Mouse (Mus musculus) CH12.LX (cell line): ENCODE results near the gene Ccdc40. TPM values are rescaled to one million over a fixed set of nuclear protein-coding genes. Genes with fewer than 3 reads are reported as not detected.

Experiments
- DNase-seq: peaks from one replicate; pipeline ENCODE4 v3.0.0-alpha.2; 2013; ENCODE audit errors: extremely low read depth
- H3K27ac ChIP-seq: 2 replicates; pipeline ENCODE4 v1.5.1; 2012; ENCODE audit warnings: low read depth, mild to moderate bottlenecking, control low read depth, moderate library complexity; ENCODE audit not compliant: insufficient read depth
- H3K27me3 ChIP-seq: replicated peaks from 2 replicates; pipeline ENCODE3; 2012; ENCODE audit warnings: inconsistent platforms
- H3K36me3 ChIP-seq, 2 experiments: replicated peaks in 1 of 2; 2 replicates each; pipeline versions ENCODE3 to v1.6.1; 2012; ENCODE audit warnings: inconsistent platforms in 1 of 2, low read length in 1 of 2, mild to moderate bottlenecking in 1 of 2, mixed read lengths in 1 of 2, moderate library complexity in 1 of 2; ENCODE audit not compliant: control insufficient read depth in 1 of 2, insufficient read depth in 1 of 2
- H3K4me1 ChIP-seq, 2 experiments: 2 replicates each; pipeline ENCODE4 v1.6.1; 2012; ENCODE audit warnings: inconsistent platforms in 1 of 2, moderate library complexity in 1 of 2; ENCODE audit not compliant: insufficient read depth in 2 of 2, control insufficient read depth in 1 of 2
- H3K4me2 ChIP-seq: 2 replicates; pipeline ENCODE4 v1.6.1; 2012; ENCODE audit warnings: low read depth, mild to moderate bottlenecking, control low read depth; ENCODE audit not compliant: poor library complexity, insufficient read depth, severe bottlenecking
- H3K4me3 ChIP-seq, 3 experiments: fragments of 150-350 bp in 1 of 3; sonication (generic) in 1 of 3; replicated peaks in 1 of 3; 2 replicates each; pipeline versions ENCODE3 to v1.5.1; 2011 to 2012; ENCODE audit warnings: low read depth in 2 of 3, low read length in 2 of 3, mild to moderate bottlenecking in 2 of 3, moderate library complexity in 2 of 3, control low read depth in 1 of 3, improper control_type of control experiment in 1 of 3, inconsistent platforms in 1 of 3, mixed read lengths in 1 of 3; ENCODE audit not compliant: poor library complexity in 1 of 3
- H3K79me2 ChIP-seq: replicated peaks from 2 replicates; pipeline ENCODE4 v1.6.1; 2012; ENCODE audit warnings: mild to moderate bottlenecking, moderate library complexity; ENCODE audit not compliant: control insufficient read depth, poor library complexity, insufficient read depth, severe bottlenecking; ENCODE audit errors: extremely low read depth
- H3K9ac ChIP-seq: 2 replicates; pipeline ENCODE4 v1.6.1; 2012; ENCODE audit warnings: low read depth, mild to moderate bottlenecking, control low read depth, moderate library complexity; ENCODE audit not compliant: insufficient read depth
- H3K9me3 ChIP-seq: replicated peaks from 2 replicates; pipeline ENCODE3; 2012; ENCODE audit warnings: low read length, inconsistent platforms, mixed read lengths
- CHD1 ChIP-seq: IDR thresholded peaks from 2 replicates; pipeline ENCODE4 v1.6.1; 2012; ENCODE audit warnings: low read depth, low read length, improper control_type of control experiment, inconsistent platforms
- EP300 ChIP-seq: IDR thresholded peaks from 2 replicates; pipeline ENCODE4 v1.6.1; 2011; ENCODE audit warnings: low read length, improper control_type of control experiment
- HCFC1 ChIP-seq: IDR thresholded peaks from 2 replicates; pipeline ENCODE4 v1.6.1; 2012; ENCODE audit warnings: low read depth, mild to moderate bottlenecking, inconsistent platforms, low read length, improper control_type of control experiment
- IRF4 ChIP-seq: IDR thresholded peaks from 2 replicates; pipeline ENCODE4 v1.6.1; 2014; ENCODE audit warnings: low read depth, mild to moderate bottlenecking, inconsistent platforms, low read length, improper control_type of control experiment
- MAFK ChIP-seq: IDR thresholded peaks from 2 replicates; pipeline ENCODE4 v1.6.1; 2011; ENCODE audit warnings: low read length, improper control_type of control experiment; ENCODE audit not compliant: insufficient replicate concordance
- MAX ChIP-seq: IDR thresholded peaks from 2 replicates; pipeline ENCODE4 v1.6.1; 2011; ENCODE audit warnings: low read length, improper control_type of control experiment
- MAZ ChIP-seq: IDR thresholded peaks from 2 replicates; pipeline ENCODE4 v1.6.1; 2012; ENCODE audit warnings: low read depth, mild to moderate bottlenecking, inconsistent platforms, low read length, improper control_type of control experiment, moderate library complexity
- MXI1 ChIP-seq: IDR thresholded peaks from 2 replicates; pipeline ENCODE4 v1.6.1; 2011; ENCODE audit warnings: mild to moderate bottlenecking, low read depth, low read length, improper control_type of control experiment
- MYC ChIP-seq: IDR thresholded peaks from 2 replicates; pipeline ENCODE4 v1.6.1; 2011; ENCODE audit warnings: low read depth, mild to moderate bottlenecking, improper control_type of control experiment, low read length
- NELFE ChIP-seq: IDR thresholded peaks from 2 replicates; pipeline ENCODE4 v1.6.1; 2011; ENCODE audit warnings: low read depth, low read length, improper control_type of control experiment
- POLR2A ChIP-seq: IDR thresholded peaks from 2 replicates; pipeline ENCODE4 v1.6.1; 2011; ENCODE audit warnings: low read depth, mild to moderate bottlenecking, improper control_type of control experiment, low read length
- RCOR1 ChIP-seq: conservative IDR thresholded peaks from 2 replicates; pipeline ENCODE4 v1.6.1; 2012; ENCODE audit warnings: low read depth, mild to moderate bottlenecking, inconsistent platforms, low read length, improper control_type of control experiment
- SIN3A ChIP-seq: IDR thresholded peaks from 2 replicates; pipeline ENCODE4 v1.6.1; 2012; ENCODE audit warnings: low read length, improper control_type of control experiment, inconsistent platforms
- TCF12 ChIP-seq: IDR thresholded peaks from 2 replicates; pipeline ENCODE4 v1.6.1; 2014; ENCODE audit warnings: low read depth, mild to moderate bottlenecking, inconsistent platforms, low read length, improper control_type of control experiment
- ZKSCAN1 ChIP-seq: IDR thresholded peaks from 2 replicates; pipeline ENCODE4 v1.6.1; 2012; ENCODE audit warnings: low read depth, inconsistent platforms, low read length, improper control_type of control experiment, borderline replicate concordance
- ZMIZ1 ChIP-seq: IDR thresholded peaks from 2 replicates; pipeline ENCODE4 v1.6.1; 2012; ENCODE audit warnings: low read depth, mild to moderate bottlenecking, inconsistent platforms, low read length, improper control_type of control experiment
- dilution Hi-C: fragments of 300-500 bp; cut with MboI; formaldehyde crosslinking; loops from 2 replicates; pipeline ENCODE4 v1.14.3; 2020; ENCODE audit warnings: low sequenced_read_pairs; ENCODE audit not compliant: extremely low pct_unique_long_range_greater_than_20kb, extremely low pct_ligation_motif_present
- in situ Hi-C: fragments of 300-500 bp; cut with MboI; formaldehyde crosslinking; loops from 3 replicates; pipeline ENCODE4 v1.14.3; 2019; ENCODE audit warnings: low sequenced_read_pairs, low pct_ligation_motif_present, low pct_unique_long_range_greater_than_20kb, mixed read lengths
- polyA plus RNA-seq: library from polyadenylated mRNA; unstranded; fragments of >175 nt; gene quantifications from 2 replicates; pipeline ENCODE4 v1.2.1, GENCODE M21; 2012; ENCODE audit warnings: low read depth; ENCODE audit not compliant: insufficient read length
- total RNA-seq, 2 experiments: library from RNA; depleted of rRNA; stranded (reverse); fragments of 300-350 nt in 1 of 2; fragments of >200 nt in 1 of 2; gene quantifications; 2 replicates each; pipeline ENCODE4 v1.2.3; 2012 to 2014

Gene Ccdc40
- total and polyA plus RNA-seq, 3 experiments, result 0.97 to 1.4 (median 1.3) TPM

GRCm38 (mm10) chr11:119192605-119193004 is 35.8 kb upstream of the Ccdc40 start:
- in situ Hi-C loops (loop anchor here (5.0 kb wide), 1 partner anchor 100 kb away; no protein-coding TSS in a partner anchor), dilution Hi-C loops (no loop called here)
- H3K4me2 ChIP-seq, result peak overlapping the region; percentile 46
- peak overlapping the region in 2 of 3 experiments; percentile 16 to 49 for H3K4me3 ChIP-seq
- TF ChIP-seq MAFK, result no peak
- TF ChIP-seq MXI1, result peak; percentile 70; the same call in 1 of the 2 replicates
- TF ChIP-seq MAX, result peak; percentile 88
- TF ChIP-seq IRF4, result 0 out of 2 replicates have a peak, but pooled peaks have one; percentile 34
- TF ChIP-seq SIN3A, result peak; percentile 56; the same call in 1 of the 2 replicates
- TF ChIP-seq POLR2A, result peak; percentile 32; the same call in 1 of the 2 replicates
- TF ChIP-seq EP300, result peak; percentile 15; the same call in 1 of the 2 replicates
- no peak for TF ChIP-seq RCOR1
- TF ChIP-seq MAZ, result 0 out of 2 replicates have a peak, but pooled peaks have one; percentile 43
- TF ChIP-seq TCF12, result peak; percentile 52; the same call in 1 of the 2 replicates
- TF ChIP-seq MYC, result peak; percentile 70; the same call in 1 of the 2 replicates
- TF ChIP-seq CHD1, result peak; percentile 43; the same call in 1 of the 2 replicates
- TF ChIP-seq NELFE, result no peak
- no peaks in the 10 kb centered on the region for H3K9me3 ChIP-seq
- peaks cover 52 to 84% of the 10 kb centered on the region in 2 experiments for H3K4me1 ChIP-seq
- H3K36me3 ChIP-seq, result no peaks in the 10 kb centered on the region
- peaks cover 5% of the 10 kb centered on the region for H3K27me3 ChIP-seq
- no peaks in the 10 kb centered on the region for H3K79me2 ChIP-seq
- H3K27ac ChIP-seq, result peak overlapping the region; percentile 99
- DNase-seq, result no peak
- H3K9ac ChIP-seq, result peak overlapping the region; percentile 87

- Histone ChIP-seq H3K4me2 (no peak overlapping the region), H3K4me1 (peaks cover 19 to 55% of the 10 kb centered on the region in 2 experiments), H3K79me2 (no peaks in the 10 kb centered on the region), H3K27ac (no peak overlapping the region), H3K4me3 (no peak overlapping the region), H3K9me3 (no peaks in the 10 kb centered on the region), H3K27me3 (peaks cover 29% of the 10 kb centered on the region), H3K9ac (no peak overlapping the region), H3K36me3 (no peaks in the 10 kb centered on the region)
- dilution Hi-C loops, result no loop called here
- in situ Hi-C loops, result loop anchor here (5.0 kb wide), 1 partner anchor 49 kb away; no protein-coding TSS in a partner anchor
- no peak for DNase-seq
- TF ChIP-seq HCFC1 (no peak), ZKSCAN1 (peak; percentile 80), RCOR1 (no peak), ZMIZ1 (no peak)
These were observed 30.5 kb upstream of the Ccdc40 start for GRCm38 (mm10) chr11:119197618-119198563.
